Mouse (Mus musculus): ENCODE results near the gene Comp. TPM values are rescaled to one million over a fixed set of nuclear protein-coding genes. Genes with fewer than 3 reads are reported as not detected.

Comp gene
- polyA plus RNA-seq (2012; rRNA removed), result 2.6 and 8.5 TPM in 2 replicates

DNA sequence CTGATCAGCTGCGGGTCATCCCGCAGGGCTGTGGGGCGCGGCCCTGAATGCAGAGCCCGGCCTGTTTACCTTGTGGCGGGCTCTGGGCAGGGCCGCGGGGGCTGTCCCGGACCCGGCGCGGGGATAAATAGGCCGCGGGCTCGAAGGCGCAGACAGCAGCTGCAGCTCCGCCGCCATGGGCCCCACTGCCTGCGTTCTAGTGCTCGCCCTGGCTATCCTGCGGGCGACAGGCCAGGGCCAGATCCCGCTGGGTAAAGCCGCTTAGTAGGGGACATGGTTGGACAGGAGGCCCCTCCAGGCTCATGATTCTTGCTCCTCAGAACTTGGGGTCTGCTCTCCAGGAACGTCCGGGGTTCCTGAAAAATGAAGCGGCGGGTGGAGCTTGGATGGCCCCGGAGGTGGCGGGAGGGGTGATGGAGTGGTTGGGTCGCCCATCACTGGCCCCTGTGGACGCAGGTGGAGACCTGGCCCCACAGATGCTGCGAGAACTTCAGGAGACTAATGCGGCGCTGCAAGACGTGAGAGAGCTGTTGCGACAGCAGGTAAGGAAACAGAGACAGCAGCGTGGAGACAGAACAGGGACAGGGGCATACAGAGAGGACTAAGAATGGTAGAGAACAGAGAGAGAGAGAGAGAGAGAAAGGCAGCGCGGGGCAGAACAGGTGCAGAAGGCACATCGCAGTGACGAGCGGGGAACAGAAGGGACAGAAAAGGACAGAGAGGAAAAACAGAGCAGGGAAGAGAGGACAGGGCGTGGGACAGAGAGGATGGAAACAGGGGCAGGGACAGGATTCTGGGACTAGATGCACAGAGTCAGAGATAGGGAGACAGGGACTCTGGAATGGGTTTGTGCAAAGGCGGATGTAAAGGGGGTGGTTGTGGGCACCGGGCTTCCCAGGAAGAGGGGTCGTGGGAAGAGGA lies at the start of gene Comp:
Gene Comp (plus strand): TSS at position 162 of the 921 bp plus-strand sequence.

DNA sequence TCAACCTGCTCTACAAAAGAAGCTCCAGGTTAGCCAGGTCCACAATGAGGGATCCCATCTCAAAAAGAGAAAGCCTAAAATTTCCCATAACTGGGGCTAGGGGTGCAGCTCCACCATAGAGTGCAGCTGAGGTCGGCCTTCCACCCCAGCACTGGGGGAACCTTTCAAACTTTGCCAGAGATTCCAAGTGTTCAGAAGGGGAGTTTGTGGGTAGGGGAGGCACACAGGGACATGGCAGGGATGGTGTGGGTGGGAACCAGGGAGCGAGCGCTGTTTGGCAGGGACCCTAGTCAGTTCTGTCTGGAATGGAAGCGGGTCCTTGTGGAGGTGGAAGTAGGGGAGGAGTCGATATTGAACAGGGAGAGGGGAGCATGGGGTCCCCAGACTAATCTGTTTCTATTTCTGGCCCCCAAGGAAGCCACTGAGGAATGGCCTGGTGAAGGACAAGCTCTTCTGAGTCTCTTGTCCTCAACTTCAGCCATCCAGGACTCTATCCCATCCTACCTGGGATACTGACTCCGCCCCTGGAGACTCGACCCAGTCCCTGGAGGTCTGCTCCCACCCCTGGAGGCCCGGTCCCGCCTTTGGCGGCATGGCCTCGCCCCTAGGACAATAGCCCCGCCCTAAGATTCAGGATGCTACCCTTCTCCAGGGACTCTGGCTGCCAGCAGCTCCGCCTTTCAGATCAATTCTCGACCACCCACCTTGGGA lies 44.1 kb upstream of the Comp start, which contains the start of gene Gdf1:
Gene Gdf1 (plus strand): TSS at position 694 of the 711 bp plus-strand sequence.

DNA sequence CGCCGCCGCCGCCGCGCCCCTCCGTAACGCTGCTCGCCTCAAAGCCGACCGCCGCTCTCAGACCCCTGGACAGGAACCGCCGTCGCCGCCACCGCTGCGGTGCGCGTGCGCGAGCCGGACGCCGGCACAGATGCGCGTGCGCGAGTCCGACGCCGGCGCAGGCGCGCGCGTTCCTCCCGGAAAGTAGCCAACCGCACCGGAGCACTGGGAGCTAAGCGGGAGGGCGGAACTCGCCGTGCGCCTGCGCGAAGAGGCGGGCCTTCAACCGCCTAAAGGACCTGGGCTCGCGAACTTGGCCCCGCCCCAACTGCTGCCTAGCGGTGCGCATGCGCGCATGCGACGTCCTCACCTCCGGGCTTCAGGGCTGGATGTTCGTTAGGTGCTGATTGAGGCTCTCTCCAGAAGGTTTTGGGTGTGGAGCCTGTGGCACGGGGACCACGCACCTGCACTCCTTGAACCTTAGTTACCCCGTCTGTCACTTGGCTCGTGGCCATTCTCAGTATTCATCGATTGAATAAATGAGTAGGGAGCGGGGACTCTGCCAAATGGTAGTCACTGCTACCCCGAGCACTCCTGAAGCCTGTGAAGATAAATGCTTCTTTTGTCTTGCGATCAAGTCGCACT lies 20.1 kb upstream of the Comp start, which contains the start of gene Upf1:
Gene Upf1 (minus strand): TSS at position 85 of the 624 bp plus-strand sequence.

Other genes starting within 250 kb of the Comp start
- 11.8 and 14.6 TPM in 2 replicates for gene Nr2c2ap, start 242.2 kb upstream of the Comp start, polyA plus RNA-seq (2012; rRNA removed)
- 29.3 and 37.2 TPM in 2 replicates for gene Rfxank, start 234.4 kb upstream of the Comp start, polyA plus RNA-seq (2012; rRNA removed)
- 116 and 135 TPM in 2 replicates for gene Borcs8, start 234.1 kb upstream of the Comp start, polyA plus RNA-seq (2012; rRNA removed)
- gene Mef2b, start 233.8 kb upstream of the Comp start, polyA plus RNA-seq (2012; rRNA removed), result 1.7 and 4.5 TPM in 2 replicates
- gene Tmem161a, start 201.2 kb upstream of the Comp start, polyA plus RNA-seq (2012; rRNA removed), result 191 and 215 TPM in 2 replicates
- gene Slc25a42, start 161.3 kb upstream of the Comp start, polyA plus RNA-seq (2012; rRNA removed), result 68.7 and 96.4 TPM in 2 replicates
- 52.7 and 59.3 TPM in 2 replicates for gene Sugp2, start 139.3 kb upstream of the Comp start, polyA plus RNA-seq (2012; rRNA removed)
- gene Armc6, start 139.1 kb upstream of the Comp start, polyA plus RNA-seq (2012; rRNA removed), result 33.3 and 36.1 TPM in 2 replicates
- 150 and 156 TPM in 2 replicates for gene Homer3, start 90.7 kb upstream of the Comp start, polyA plus RNA-seq (2012; rRNA removed)
- gene Ddx49, start 71.1 kb upstream of the Comp start, polyA plus RNA-seq (2012; rRNA removed), result 66.3 and 70.5 TPM in 2 replicates
- gene Cope, start 71.0 kb upstream of the Comp start, polyA plus RNA-seq (2012; rRNA removed), result 699 and 783 TPM in 2 replicates
- 12.7 and 13.9 TPM in 2 replicates for gene Cers1, start 57.8 kb upstream of the Comp start, polyA plus RNA-seq (2012; rRNA removed)
- gene Gdf1, start 43.7 kb upstream of the Comp start, polyA plus RNA-seq (2012; rRNA removed), result 10.9 and 13.0 TPM in 2 replicates
- gene Upf1, start 20.3 kb upstream of the Comp start, polyA plus RNA-seq (2012; rRNA removed), result 47.4 and 47.9 TPM in 2 replicates
- gene Crtc1, start 66.0 kb downstream of the Comp start, polyA plus RNA-seq (2012; rRNA removed), result 69.5 and 70.0 TPM in 2 replicates
- 132 and 154 TPM in 2 replicates for gene Klhl26, start 103.4 kb downstream of the Comp start, polyA plus RNA-seq (2012; rRNA removed)
- 2.3 and 4.0 TPM in 2 replicates for gene Tmem59l, start 113.8 kb downstream of the Comp start, polyA plus RNA-seq (2012; rRNA removed)
- 11.6 and 22.8 TPM in 2 replicates for gene Crlf1, start 119.6 kb downstream of the Comp start, polyA plus RNA-seq (2012; rRNA removed)
- 333 and 372 TPM in 2 replicates for gene Rex1bd, start 133.2 kb downstream of the Comp start, polyA plus RNA-seq (2012; rRNA removed)
- gene Uba52, start 137.2 kb downstream of the Comp start, polyA plus RNA-seq (2012; rRNA removed), result 989 and 1,155 TPM in 2 replicates
- 685 and 705 TPM in 2 replicates for gene Fkbp8, start 154.2 kb downstream of the Comp start, polyA plus RNA-seq (2012; rRNA removed)
- gene Kxd1, start 154.4 kb downstream of the Comp start, polyA plus RNA-seq (2012; rRNA removed), result 70.3 and 97.9 TPM in 2 replicates
- 33.7 and 35.4 TPM in 2 replicates for gene Ell, start 165.9 kb downstream of the Comp start, polyA plus RNA-seq (2012; rRNA removed)
- gene Isyna1, start 220.8 kb downstream of the Comp start, polyA plus RNA-seq (2012; rRNA removed), result 867 and 914 TPM in 2 replicates
- gene Ssbp4, start 235.3 kb downstream of the Comp start, polyA plus RNA-seq (2012; rRNA removed), result 426 and 602 TPM in 2 replicates
- gene Lrrc25, start 242.6 kb downstream of the Comp start, polyA plus RNA-seq (2012; rRNA removed), result 11.0 and 12.7 TPM in 2 replicates